23 mouse cellular contexts compared by ENCODE assay signal in the genomic region with DNA sequence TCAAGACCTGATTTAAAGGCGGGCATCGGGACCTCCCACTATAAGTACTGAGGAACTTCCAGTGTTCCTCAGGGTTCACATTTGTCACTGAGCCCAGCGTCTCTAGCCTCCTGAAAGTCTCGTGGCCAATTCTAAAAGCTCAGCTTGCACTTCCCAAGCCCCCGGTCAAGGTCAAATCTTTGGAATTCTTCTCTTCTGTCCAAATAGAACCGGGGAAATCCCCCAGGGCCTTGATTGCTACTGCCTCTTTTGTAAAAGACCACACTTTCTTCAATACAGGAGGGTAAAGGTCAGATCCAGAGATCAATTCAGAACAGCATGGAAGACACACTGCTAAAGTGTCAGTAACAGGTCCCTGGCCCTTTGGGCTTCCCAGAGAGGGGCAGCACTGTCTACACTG. TPM values are rescaled to one million over a fixed set of nuclear protein-coding genes. Genes with fewer than 3 reads are reported as not detected.
DNase-seq lines count a peak whose midpoint lies in the region; ATAC-seq and TF ChIP-seq lines count a peak whose summit lies in the region.
"Had no signal": no experiment of that assay in that cellular context is flagged by ENCODE, and none has a peak within 500 bp of the region (broad histone marks: within the 10 kb centered on the region; RNA-seq: fewer than 3 reads in every experiment).

No protein-coding gene starts in this region.

- H3K27ac ChIP-seq in forebrain, postnatal 0 days (ENCODE audit: low read depth, low read length), result no peak overlapping the region
- H3K27ac ChIP-seq: embryonic facial prominence, embryonic 12.5 days; forebrain, embryonic 15.5 days; hindbrain, embryonic 14.5 days; intestine, embryonic 15.5 days had no signal

- peak; percentile 12 to 37 for DNase-seq in adrenal gland, adult (ENCODE audit: inconsistent age in 2 of 2, low spot score in 1 of 2)
- no peak for DNase-seq in adrenal gland, adult 18-20 months (ENCODE audit: low spot score in 2 of 2)
- peak; percentile 37 for DNase-seq in embryo, embryonic 11 days
- DNase-seq in embryo, embryonic 9.5 days (ENCODE audit: extremely low spot score), result no peak
- peak; percentile 15 for DNase-seq in testis, postnatal 14 days (ENCODE audit: low spot score)
- DNase-seq in testis, postnatal 10 days (ENCODE audit: low spot score), result no peak
- no peak for DNase-seq in forebrain, postnatal 0 days
- DNase-seq: adrenal gland, postnatal 25 days; B cell, adult 2 months; cerebellum, adult 8-10 months; cerebellum, postnatal 14 days; gastrocnemius, postnatal 10 days; heart, adult 18-20 months; kidney, adult 18-20 months had no signal

- H3K4me2 ChIP-seq in forebrain, postnatal 0 days (ENCODE audit: low read depth), result no peak overlapping the region
- H3K4me2 ChIP-seq: embryonic facial prominence, embryonic 12.5 days; forebrain, embryonic 15.5 days; heart, embryonic 11.5 days; hindbrain, embryonic 14.5 days; intestine, embryonic 15.5 days had no signal

- no peak overlapping the region for H3K4me3 ChIP-seq in forebrain, postnatal 0 days (ENCODE audit: low read depth, low read length)
- H3K4me3 ChIP-seq: embryonic facial prominence, embryonic 12.5 days; forebrain, embryonic 15.5 days; hindbrain, embryonic 10.5 days; intestine, embryonic 15.5 days had no signal

- no peak for TF ChIP-seq CTCF in forebrain, postnatal 0 days (IDR thresholded peaks at IDR 0.05; ENCODE audit: low read depth)

- ATAC-seq in forebrain, postnatal 0 days, result no peak
- ATAC-seq: CD4-positive, CD25-positive, alpha-beta regulatory T cell, adult 4 months; forebrain, embryonic 15.5 days; intestine, embryonic 15.5 days; Patski had no signal

- H3K27me3 ChIP-seq in forebrain, postnatal 0 days (ENCODE audit: insufficient read depth, low read length), result no peaks in the 10 kb centered on the region
- H3K27me3 ChIP-seq: embryonic facial prominence, embryonic 12.5 days; forebrain, embryonic 15.5 days; intestine, embryonic 15.5 days had no signal

- H3K9ac ChIP-seq in forebrain, postnatal 0 days, result no peak overlapping the region
- H3K9ac ChIP-seq: embryonic facial prominence, embryonic 12.5 days; forebrain, embryonic 15.5 days; hindbrain, embryonic 14.5 days; intestine, embryonic 15.5 days had no signal

- H3K36me3 ChIP-seq in forebrain, postnatal 0 days (ENCODE audit: insufficient read depth), result peaks cover 39% of the 10 kb centered on the region
- H3K36me3 ChIP-seq: embryonic facial prominence, embryonic 12.5 days; intestine, embryonic 15.5 days had no signal

- no peaks in the 10 kb centered on the region for H3K9me3 ChIP-seq in forebrain, postnatal 0 days (ENCODE audit: low read length)
- H3K9me3 ChIP-seq: embryonic facial prominence, embryonic 12.5 days; forebrain, embryonic 15.5 days; hindbrain, embryonic 10.5 days; intestine, embryonic 15.5 days had no signal

- peaks cover 3% of the 10 kb centered on the region; the same call in 1 of the 2 replicates for H3K4me1 ChIP-seq in forebrain, postnatal 0 days (ENCODE audit: insufficient read depth)
- H3K4me1 ChIP-seq: intestine, embryonic 15.5 days had no signal

- 58% methylated on average over 6 of the region's 6 CpGs for WGBS in forebrain, postnatal 0 days

RNA-seq across cellular contexts. Expression of a gene that starts 52.7 kb away (rescaled TPM):
- not detected for total RNA-seq in adrenal gland, adult 18-20 months (2021)
- total RNA-seq in forebrain, postnatal 0 days (2014; rRNA removed), result 101 and 104 TPM in 2 replicates
- polyA plus RNA-seq in forebrain, postnatal 0 days (2015; fragmentation: Nextera tagmentation; extraction: Ambion mirVana), result 41.0 and 43.9 TPM in 2 replicates
- total RNA-seq: adrenal gland, postnatal 25 days; MEL had no signal
- polyA plus RNA-seq: CD4-positive, CD25-positive, alpha-beta regulatory T cell, adult 4 months had no signal

Comparison
In these comparisons a context has a peak if more than half of its experiments do, and no peak if none do; other contexts are left out.
1. DNase-seq: peak in adrenal gland, adult (2 of 2), embryo, embryonic 11 days (single experiment) and testis, postnatal 14 days (single experiment); none in adrenal gland, adult 18-20 months (0 of 2), embryo, embryonic 9.5 days (single experiment), testis, postnatal 10 days (single experiment) and forebrain, postnatal 0 days (single experiment).
2. RNA of a gene that starts 52.7 kb away (total RNA-seq): 101 to 104 TPM in forebrain, postnatal 0 days; not detected in adrenal gland, adult 18-20 months; every median in the first group is over 10 times any median in the second.